Mouse (Mus musculus) T-cell, adult 2 months (primary cell): Measurements from ENCODE around the gene Dkk3.
"Not testable (repeated sequence)": the region's sequence is repeated elsewhere in the genome, so short reads cannot be mapped to it uniquely, and the experiment has no call there.

ENCODE experiments used
- DNase-seq: peaks from one replicate; pipeline ENCODE4 v3.0.0; 2022; ENCODE audit warnings: low spot score

Dkk3 gene

GRCm38 (mm10) chr7:112169955-112170692 is 11.3 kb upstream of the Dkk3 start:
- no peak for DNase-seq

DNA sequence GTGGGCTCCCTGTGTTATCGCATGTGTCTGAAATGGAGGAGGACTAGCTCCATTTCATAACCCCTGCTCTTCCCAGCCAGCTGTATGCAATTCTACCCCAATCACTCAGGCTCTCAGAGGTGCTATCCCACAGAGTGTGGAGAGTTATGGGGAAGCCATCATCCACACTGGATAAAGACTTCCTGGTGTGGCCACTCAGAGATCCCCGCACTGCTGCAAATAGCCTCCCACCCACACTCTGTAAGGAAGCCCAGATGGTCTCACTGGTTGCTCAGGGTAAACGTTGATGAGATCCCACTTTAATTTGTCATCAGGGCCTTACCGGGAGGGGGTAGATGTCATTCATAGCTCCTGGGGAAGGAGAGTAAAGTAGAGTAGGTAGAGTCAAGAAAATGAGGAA is 6.7 kb upstream of the Dkk3 start:
- no peak for DNase-seq

GRCm38 (mm10) chr7:112165032-112165431 is 6.2 kb upstream of the Dkk3 start:
- DNase-seq = not testable (repeated sequence)

GRCm38 (mm10) chr7:112164430-112164829 is 5.6 kb upstream of the Dkk3 start:
- no peak for DNase-seq

DNA sequence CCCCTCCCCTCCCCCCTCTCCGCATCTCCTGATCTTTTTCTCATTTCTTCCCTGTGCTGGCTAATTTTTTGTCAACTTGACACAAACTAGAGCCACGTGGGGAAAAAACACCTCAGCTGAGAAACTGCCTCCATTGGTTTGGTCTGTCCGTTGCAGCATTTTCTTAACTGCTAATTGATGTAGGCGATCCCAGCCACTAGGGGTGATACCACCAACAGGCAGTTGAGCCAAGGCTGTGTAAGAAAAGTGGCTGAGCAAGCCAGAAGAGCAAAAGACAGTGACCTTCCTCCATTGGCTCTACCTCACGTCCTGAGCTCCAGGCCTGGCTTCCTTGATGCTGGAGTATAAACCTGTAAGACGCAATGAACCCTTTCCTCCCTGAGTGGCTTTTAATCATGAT is 978 bp upstream of the Dkk3 start:
- no peak for DNase-seq

DNA sequence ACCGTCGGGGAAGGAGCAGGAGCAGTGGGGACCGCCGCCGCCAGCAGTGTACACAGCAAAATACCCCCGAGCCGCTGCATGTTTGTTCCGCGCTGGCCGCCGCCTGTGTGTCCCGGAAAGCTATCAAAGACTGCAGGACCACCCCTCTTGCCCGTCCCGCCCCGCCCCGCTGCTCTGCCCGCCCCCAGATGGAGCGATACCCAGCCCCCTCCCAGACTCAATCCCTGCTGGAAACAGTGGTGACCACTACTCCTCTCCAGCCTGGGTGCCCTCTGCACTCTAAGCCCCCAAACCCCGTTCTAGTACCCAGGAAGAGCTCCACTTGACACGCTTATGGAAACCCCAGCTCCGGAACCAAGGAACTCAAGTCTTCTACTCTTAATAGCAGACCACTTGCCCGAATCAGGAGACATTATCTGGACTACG is 528 bp downstream of the Dkk3 start:
- no peak for DNase-seq

GRCm38 (mm10) chr7:112157584-112158315 is 1.1 kb downstream of the Dkk3 start:
- no peak for DNase-seq

GRCm38 (mm10) chr7:112155194-112155593 is 3.7 kb downstream of the Dkk3 start:
- DNase-seq = no peak

DNA sequence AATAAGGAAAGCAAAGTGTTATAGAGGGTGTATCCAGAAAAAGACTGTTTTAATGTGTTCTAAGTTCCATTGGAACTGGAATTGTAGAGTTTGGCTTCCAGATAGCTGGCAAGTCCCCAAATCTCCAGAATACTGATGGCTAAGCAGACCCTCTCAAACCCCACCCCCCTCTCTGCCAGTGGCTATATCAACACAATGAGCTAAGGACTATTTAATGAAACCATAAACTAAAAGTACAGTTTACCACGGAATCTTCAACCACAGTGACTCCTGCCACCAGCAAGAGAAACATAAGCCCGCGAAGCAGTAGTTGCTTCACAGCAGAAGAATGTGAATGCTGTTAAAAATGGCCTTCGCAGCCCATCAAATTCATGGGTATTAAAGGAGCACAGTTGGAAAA is 4.4 kb downstream of the Dkk3 start:
- no peak for DNase-seq

DNA sequence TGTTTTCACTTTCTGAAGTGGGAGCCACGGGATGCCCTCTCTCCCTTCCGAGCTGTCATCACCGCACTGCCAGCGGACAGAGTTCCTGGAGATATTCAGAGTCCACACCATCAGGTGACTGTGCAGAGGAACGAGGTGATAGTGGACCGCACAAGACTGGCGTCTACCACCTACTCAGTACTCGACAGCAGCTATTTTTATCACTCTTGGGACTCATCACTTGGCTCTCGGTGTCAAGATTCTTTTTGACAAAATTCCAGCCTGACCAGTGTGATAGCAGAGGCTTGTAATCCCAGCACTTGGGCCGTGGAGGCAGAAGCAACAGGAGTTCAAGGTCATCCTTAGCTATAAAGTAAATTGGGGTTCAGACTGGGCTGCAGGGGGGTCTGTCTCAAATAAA is 9.7 kb downstream of the Dkk3 start:
- DNase-seq = no peak

GRCm38 (mm10) chr7:112147979-112148378 is 10.9 kb downstream of the Dkk3 start:
- DNase-seq = no peak

- no peak for DNase-seq
These were observed 14.1 kb downstream of the Dkk3 start for GRCm38 (mm10) chr7:112144646-112145179.

- no peak for DNase-seq
These were observed 14.9 kb downstream of the Dkk3 start for GRCm38 (mm10) chr7:112143978-112144377.

DNA sequence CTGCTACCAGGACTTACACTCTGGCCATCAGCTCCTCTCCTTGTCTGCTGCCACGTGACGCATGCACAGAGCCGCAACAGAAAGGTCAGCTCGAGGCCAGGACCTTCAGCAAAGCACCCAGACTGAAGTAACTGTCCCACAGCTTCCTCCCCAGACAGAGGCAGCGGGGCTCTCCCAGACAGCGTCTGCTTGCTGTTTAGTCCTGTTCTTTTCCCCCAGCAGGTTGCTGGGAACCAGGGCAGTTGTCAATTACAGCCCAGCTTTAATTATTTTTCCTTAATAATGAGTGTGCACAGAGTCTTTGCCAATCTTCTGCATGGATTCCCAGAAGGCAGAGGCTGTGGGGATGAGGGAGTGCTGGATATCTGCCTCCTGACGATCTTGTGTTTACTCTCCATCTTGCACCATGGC is 15.8 kb downstream of the Dkk3 start:
- no peak for DNase-seq

DNA sequence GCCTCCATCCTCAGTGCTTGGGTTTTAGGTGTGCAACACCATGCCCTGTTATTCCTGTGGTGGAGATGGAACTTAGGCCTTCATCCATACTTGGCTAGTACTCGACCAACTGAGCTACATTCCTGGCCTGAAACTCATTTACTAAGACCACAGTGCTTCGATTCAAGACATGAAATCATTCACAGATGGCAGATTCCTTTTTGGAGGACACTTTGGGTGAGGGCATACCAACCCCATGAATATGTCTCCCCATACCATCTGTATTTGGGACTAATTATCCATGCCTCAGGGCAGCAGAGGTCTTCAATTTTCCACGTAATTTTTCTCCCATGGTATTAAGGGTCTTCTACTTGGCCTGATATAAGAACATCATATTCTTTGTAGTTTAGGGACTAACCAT is 16.2 kb downstream of the Dkk3 start:
- no peak for DNase-seq

- DNase-seq = no peak
These were observed 18.1 kb downstream of the Dkk3 start for GRCm38 (mm10) chr7:112140725-112141124.

GRCm38 (mm10) chr7:112138509-112139405 is 20.1 kb downstream of the Dkk3 start:
- DNase-seq = no peak

DNA sequence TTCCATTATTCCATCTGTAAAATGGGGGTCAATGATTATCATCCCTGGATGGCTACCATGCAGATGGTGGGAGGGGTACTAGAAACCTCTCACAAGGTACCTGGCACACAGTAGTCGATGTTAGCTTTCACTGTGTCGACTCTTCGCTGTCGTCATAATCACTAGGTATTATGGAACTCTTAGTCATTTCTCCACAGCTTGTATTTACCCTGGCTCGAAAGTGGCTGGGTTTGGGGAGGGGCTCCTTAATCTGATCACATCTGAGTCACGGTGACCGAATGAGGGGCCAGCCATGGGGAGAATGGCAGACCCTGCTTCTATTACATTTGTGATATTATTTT is 20.7 kb downstream of the Dkk3 start:
- DNase-seq = no peak

- no peak for DNase-seq
These were observed 22.3 kb downstream of the Dkk3 start for GRCm38 (mm10) chr7:112136537-112136936.

- no peak for DNase-seq
These were observed 23.7 kb downstream of the Dkk3 start for GRCm38 (mm10) chr7:112135161-112135560.

DNA sequence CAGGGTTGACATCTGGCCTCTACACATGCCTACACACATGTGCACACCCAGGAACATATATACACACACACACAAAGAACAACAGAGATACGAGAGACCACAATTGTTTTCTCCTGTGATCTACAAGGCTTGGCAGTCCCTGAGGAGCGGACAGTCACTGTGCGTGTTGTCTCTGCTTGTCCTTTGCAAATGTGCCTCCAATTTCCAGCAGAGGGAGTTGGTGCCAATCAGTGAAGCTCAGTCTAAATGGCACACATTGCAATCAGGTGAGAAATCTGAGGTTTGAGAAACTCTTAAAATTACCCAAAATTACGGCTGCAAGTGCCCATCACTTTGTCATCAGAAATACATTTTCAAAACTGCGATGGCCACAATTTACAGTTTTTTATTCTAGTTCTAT is 25.6 kb downstream of the Dkk3 start:
- no peak for DNase-seq

GRCm38 (mm10) chr7:112132005-112132404 is 26.9 kb downstream of the Dkk3 start:
- no peak for DNase-seq
